Mouse (Mus musculus) lung, postnatal 14 days (tissue): ENCODE measurements around the gene Cdh18.
"Not testable (repeated sequence)": the region's sequence is repeated elsewhere in the genome, so short reads cannot be mapped to it uniquely, and the experiment has no call there.

Experiments used
- DNase-seq: peaks from one replicate; pipeline ENCODE4 v3.0.0; 2021

Cdh18 gene

DNA sequence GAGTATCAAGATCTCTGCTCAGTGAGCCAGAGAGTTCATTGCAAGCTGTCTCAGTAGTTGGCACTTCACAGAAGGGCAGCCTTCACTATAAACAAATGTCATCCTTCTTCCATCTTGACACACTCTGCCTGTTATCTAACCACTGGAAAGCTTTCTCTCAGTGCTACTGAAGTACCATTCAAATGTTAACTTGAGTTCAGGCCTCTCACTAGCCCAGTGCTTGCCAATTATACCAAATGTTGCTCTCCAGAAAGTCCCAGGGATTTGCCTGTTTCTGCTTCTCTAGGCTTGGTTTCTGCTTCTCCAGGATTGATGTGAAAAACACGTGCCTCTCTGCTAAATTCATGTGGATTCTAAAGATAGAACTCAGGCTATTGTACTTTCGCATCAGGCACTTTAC is 681.8 kb downstream of the Cdh18 start:
- DNase-seq = no peak

DNA sequence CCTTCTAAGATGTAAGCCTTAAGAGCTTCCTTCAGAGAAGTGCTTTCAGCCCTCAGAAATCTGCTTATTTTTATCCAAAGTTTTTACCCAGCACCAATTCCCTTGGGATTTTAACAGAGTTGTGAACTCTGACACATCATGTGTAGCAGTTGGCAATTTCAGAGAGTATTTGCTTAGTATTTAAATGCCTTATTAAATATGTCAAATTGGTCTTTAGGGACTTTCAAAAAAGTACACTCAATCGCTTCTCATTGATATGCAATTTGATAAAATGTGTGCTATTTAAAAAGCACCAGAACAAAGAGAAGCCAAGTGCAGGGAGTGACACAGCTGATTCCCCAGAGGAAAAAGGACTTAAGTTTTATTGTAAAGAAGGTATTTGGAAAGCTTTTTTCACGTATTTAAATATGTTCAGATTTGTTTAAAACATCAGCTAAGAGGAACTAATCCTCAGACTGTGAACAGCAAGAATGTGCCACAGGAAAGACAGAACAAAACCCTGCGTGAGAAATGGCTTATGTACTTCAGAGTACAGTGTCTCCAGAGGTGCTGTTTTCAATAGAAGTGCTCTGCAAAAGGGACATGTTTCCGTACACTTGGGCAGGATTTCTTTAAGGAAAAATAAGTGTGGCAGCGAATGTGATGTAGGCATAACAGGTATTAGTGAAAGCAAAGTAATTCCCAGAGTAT is 709.1 kb downstream of the Cdh18 start:
- no peak for DNase-seq

DNA sequence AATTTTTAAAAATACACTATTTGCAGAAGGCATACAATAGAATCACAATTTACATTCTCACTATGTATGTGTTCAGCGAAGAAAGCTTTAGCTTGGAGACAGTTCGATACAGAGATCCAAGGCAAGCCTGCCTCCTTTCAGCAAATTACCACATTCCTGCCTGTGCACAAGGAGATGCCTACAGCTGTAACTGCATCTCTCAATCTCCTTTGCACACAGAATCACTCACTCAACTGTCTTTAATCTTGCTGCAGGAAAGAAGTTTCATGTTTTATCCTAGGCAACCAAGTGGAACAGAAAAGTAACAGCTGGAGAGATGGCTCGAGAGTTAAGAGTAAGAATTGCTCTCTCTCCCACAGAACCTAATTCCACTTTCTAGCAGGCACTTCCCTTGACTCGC is 729.6 kb downstream of the Cdh18 start:
- no peak for DNase-seq

DNA sequence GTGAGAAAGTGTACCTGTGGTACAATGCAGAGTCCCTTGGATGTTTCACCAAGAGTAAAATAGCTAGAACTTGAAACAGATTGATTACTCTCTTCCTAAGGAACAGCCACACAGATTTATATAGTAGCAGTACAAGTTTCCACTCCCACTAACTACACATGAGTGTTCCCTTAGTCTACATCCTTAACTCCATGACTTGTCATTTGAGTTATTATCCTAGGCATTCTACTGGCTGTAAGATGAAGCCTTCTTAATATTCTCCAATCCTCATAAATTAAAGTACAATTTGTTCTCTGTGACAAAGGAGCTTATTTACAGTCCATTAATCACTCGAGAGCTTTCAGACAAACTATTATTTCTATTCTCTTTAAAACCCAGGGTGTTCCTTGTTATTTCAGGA is 756.2 kb downstream of the Cdh18 start:
- DNase-seq = no peak

DNA sequence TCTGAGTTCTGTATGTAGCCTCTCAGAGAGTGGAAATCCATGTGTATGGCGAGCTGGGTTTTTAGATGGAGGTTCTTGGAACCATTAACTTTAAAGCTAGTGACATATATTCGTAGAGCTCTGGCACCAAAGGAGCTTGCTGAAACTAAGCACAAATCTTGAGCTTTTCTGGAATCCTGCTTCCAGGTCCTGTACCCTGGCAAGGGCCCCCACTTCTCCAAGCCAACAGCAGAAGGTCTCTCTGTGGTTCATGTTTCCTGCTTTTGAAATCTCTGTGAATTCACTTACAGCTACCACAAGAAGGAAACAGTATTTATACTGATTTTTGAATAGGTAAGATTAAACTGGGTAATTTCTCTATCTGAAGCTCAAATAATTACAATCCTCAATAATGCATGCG is 767.9 kb downstream of the Cdh18 start:
- no peak for DNase-seq

DNA sequence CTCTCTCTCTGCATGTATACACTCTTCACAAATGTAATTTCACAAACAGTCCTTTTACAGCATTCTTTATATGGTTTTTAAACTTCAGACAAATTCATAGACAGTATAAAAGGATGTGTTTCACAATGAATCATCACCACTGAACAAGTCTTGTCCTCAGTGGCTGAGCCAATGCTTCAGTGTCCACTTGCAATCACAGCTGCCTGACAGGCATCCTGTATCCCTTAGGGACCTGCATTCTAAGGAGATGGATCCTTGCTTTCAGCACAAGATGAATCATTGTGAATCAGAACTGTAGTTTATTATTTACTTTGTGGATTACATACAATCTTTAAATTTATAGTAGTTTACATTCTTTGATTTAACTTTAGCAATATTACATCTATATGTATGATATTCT is 768.6 kb downstream of the Cdh18 start:
- no peak for DNase-seq

DNA sequence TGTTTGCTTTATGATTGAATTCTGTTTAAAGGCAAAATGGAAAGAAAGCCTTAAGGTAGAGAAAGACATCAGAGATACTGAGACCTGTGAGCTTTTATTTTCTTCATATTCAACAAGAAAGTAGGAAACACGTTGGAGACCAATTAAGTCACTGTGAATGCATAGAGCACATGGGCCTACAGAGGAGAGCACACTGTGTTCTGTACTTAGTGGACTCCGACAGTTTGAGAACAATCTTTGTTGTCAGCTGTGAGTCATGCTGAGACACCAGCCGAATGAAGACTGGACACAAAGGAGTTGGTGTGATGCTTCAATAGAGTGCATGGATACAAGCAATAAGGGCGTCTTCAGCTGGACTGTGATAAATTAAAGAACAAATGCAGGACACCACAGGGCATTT is 791.5 kb downstream of the Cdh18 start:
- DNase-seq = not testable (repeated sequence)

DNA sequence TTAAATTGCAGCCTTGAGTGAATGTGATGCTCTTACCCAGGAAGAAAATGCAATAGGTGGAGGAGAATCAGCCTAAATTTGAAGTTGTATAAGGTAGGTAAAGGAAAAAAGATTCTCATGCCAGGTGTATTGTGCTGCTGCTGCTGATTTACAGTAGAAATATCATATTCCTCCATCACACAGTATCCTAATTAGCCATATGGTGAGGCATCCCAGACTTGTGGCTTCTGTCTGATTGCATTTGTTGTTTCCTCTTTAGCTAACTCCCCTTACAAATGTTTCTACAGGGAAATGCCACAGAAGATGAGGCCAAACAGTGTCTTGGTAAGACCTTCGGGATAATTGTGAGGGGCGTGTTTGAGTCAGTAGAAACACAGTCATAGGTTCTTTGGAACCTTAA is 802.3 kb downstream of the Cdh18 start:
- DNase-seq = no peak

DNA sequence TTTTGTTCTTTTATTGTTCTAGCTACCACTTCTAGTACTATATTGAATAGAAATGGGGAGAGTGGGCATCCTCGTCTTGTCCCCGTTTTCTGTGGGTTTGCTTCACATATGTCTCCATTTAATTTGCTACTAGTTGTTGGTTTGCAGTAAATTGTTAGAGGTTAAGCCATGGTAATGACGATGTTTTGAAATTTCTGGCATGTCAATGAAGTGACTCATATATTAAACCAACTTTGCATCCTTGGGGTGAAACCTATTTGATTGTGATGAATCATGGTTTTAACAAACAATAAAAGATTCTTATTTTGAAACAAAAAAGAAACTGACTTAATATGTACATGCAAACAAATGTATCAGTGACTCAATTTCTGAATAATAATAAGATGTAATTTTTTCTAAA is 817.5 kb downstream of the Cdh18 start:
- no peak for DNase-seq

DNA sequence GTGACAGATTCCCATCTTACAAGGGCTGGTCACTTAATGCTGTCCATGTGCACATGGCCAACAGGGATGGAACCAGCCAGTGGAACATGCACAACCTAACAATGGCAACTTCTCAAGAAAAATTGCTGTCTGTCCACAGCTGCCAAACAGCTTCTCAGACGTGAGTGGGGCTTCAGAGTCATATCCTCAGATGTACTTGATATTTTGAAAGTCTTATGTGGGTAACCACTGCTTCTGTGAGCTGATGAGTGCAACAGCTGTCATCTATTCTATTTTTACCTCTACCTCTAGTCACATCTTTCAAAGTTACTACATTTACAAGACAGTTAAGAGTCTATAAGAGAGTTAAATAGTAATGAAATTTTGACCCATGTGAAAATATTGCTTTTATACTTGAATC is 818.9 kb downstream of the Cdh18 start:
- no peak for DNase-seq

DNA sequence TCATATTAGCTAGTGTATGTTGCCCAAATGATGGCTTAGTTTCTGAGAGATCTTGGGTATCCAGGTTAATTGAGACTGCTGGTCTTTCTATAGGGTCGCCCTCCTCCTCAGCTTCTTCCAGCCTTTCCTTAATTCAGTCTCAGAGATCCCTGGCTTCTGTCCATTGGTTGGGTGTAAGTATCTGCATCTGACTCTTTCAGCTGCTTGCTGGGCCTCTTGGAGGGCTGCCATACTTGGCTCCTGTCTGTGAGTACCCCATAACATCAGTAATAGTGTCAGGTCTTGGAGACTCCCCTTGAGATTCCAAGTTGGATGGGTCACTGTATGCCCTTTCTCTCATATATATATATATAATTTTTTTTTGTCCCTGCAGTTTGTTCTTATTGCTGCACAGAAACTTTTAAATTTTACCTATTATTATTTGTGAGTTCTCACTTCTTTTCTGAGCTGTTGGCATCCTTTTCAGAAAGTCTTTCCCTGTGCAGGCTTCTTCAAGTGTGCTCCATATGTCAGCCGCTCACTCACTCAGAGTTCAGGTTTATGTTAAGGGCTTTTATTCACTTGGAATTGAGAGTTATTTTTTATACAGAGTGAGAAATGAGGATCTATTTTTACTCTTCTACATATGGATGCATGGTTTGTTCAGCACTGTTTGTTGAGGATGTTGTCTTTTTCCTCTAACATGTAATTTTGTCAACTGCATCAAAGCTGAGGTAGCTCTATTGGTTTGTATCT is 829.4 kb downstream of the Cdh18 start:
- no peak for DNase-seq

DNA sequence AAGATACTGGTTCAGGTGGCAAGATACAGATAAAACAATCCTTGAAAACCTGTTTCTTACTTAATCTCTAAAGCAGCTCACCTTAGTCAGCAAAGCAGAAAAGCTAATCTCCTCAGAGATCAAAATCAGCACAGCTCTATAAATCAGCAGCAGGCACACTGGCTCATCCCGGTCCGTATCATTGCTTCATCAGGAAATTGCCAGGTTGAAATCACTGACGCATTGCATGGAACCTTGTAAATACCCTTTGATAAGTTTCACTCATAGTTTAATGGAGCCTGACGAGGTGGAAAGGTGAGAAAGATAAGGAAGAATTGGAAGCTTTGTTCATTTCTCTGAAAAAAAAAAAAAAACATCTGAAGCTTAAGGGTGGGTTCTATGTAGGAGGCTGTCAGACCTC is 837.0 kb downstream of the Cdh18 start:
- DNase-seq = no peak

DNA sequence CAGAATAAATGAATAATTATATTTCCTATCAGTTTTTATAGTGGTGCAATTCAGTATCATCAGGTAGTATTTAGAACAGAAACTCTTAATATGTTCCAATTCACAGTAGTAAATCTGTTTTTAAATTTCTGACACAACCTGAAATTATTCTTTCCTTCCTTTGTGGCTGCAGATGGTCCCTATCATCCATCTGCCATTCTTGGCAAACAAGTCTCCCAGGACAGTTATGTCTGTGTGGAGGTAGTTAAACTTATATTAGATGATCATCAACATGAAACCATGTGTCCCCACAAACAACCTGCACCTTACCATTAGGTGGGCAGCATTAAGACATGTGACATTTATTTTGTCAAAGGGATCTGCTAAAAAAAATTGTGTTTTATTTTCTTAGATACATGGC is 847.8 kb downstream of the Cdh18 start:
- DNase-seq = no peak

DNA sequence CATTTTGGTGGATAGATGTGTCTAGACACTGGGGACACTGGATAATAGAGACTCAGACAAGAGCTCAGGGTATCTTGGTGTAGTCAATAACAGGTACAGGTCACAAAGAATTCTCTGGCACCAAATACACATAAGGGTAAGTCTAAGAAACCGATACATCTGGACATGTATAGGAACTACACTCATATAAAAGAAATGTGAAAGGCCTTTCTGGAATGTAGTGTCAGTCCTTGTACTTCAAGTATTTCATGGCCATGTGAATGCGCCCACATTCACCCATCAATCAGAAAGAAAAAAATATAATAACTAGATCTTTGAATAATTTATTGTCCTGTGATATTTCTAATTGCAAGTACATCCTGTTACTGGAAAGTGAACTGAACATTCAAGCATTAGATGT is 855.0 kb downstream of the Cdh18 start:
- no peak for DNase-seq

DNA sequence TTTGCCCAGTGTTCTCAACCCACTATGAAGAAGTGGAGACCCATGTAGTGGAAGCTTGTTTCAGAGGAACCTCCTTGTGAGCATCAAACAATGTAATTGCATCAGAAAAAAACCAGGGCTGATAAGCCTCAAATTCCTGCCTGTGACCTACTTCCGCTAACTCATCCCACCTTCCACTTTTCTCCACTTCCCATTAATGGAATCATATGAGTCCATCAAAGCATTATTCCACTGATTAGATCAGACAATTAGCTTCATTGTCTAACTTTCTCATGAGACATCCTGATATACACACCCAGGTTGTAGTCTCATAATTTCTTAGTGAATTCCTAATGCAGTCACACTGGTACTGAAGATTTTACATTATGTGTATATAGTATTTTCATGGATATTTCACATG is 859.4 kb downstream of the Cdh18 start:
- no peak for DNase-seq

DNA sequence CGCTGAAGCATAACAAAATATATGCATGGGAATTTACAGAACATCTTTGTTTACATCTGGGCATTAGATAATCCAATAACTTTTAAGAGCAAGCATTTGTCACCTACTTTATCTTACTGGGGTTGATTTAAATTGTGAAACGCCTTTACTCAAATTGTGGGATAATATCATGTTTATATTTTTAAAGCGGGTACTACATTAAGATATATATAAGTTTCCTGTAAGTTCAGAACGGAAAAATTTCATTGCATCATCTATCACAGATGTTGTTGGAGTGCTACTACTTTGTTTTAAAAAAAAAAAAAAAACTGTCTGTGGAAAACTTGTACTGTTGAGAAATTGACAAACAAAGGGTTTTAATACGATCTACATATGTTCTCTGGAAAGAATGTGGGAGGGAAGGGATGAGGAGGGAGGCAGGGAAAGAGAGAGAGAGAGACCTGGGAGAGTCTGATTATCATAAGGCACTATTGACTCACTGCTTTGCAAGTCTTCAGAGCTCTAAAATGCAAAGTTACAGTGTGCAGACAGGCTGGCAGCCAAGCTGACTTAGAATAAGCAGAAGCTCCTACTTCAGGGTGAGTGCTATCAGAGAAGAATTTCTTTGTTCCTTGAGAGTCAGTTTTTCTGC is 867.7 kb downstream of the Cdh18 start:
- DNase-seq = no peak

DNA sequence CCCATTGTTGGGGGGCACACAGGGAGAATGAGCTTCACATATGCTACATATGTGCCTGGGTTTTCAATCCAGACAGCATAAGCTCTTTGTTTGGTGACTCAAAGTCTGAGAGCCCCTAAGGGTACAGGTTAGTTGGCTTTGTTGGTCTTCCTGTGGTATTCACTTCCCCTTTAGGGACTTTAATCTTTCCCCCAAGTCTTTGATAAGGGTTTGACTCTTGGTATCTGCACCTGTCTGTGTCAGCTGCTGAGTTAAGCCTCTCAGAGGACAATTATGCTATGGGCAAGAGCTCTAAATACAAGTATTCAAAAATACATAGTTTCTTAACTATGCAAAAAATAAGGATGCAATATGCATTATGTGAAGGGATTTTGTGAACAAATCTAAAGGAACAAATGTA is 869.3 kb downstream of the Cdh18 start:
- no peak for DNase-seq

DNA sequence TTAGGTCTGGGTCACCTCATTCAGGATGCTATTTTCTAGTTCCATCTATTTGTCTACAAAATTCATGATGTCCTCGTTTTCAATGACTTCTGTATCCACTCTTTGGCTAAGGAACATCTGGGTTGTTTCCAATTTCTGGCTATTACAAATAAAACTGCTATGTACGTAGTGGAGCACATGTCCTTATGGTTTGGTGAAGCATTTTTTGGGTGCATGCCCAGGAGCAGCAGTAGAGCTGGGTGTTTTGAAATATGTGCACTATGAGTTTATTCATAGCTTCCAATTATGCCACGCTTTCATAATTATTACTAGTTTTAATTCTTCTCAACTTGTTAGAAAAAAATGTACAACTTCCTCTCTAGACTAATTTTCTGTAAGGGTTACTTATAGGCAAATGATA is 871.2 kb downstream of the Cdh18 start:
- no peak for DNase-seq

DNA sequence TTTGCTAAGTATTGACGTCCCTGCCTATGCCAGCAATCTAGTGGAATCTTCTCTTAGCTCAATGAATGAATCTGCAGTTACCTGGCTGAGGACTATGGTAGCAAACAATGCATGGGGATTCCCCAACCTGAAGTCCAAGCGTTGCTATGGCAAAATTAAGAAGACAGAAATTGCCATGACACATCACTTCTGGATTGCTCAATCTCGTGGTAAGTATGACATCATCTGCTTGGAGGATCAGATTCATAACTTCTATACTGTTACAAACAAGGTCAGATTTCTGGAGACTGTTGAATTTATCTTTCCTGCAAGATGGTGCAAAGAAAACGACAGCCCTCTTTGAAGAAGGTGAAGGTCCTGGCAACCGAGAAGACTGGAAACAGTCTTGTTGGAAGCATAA is 881.2 kb downstream of the Cdh18 start:
- no peak for DNase-seq

DNA sequence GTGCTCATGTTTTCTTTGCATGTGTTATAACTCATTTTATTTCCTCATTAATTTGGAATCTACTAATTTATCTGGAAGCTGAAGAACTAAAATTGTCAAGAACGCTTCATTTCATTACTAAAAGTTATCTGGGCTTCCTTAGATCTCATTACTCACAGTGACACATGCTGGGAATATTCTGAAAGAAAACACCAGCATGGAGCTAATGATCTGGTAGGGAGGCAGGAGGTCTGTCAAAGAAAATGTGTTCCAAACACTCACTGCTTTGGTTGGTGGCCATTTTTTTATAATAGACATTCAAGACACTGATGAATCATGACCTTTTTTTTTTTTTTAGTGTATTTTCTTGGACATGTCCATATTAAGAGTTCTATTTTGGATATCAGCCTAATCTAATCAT is 899.7 kb downstream of the Cdh18 start:
- no peak for DNase-seq

DNA sequence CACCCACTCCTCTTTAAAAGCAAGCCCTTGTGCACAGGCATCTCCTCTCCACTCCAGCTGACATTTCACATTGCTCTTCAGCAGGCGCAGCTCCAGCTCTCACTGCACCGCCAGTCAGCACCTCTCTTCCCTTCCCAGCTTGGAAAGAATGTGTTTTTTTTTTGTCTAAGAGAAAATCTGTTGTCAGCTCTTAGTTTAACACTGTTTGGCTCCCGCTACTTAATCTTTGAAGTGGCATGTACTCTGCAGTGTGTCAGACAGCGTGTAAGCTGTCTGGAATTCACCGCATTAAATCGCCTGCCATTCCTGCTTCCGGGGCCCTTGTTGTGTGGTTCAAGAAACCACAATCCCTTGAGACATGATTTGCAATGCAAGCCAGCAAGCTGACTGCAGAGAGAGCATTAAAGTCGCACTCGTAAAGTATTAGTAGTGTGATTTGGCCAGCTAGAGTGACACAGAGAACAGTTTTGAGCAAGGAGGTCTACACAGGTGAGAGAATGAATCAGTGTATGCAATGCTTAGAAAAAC is 903.3 kb downstream of the Cdh18 start:
- DNase-seq = no peak

DNA sequence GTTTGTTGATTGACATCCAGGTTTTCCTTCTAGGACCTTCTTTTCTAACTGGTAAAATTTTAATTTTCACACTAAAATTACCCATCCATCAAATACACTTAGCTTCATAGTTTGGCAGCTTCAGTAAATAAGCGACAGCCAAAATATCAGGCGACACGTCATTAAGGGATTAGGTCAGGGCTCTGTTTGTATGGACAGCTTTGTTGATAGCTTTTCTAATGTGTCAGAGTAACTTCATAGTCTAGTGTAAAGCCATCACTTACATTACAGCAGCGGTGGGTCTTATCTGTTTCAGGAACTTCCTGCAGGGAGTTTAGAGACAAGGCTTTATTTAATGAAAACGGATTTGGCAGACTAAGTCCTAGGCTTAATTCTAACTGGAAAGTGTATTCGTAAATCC is 904.5 kb downstream of the Cdh18 start:
- DNase-seq = no peak

DNA sequence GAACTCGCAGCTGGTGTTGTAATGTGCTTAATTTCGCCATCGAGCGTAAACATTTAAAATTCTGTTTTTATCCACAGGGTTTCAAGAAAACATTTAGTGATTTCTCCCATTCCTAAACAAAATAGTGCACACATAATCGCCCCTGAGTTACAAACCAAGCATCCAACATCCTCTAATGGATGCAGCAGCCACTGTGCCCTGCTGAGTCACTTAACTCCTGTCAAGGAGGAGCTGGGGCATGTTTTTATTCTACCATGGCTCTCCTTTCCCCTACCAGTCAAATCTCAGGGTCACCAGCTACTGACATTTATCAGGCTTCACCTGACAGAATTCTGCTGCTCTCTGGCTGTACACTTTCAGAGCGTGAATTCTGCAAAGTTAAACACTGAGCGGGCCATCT is 906.5 kb downstream of the Cdh18 start:
- no peak for DNase-seq

DNA sequence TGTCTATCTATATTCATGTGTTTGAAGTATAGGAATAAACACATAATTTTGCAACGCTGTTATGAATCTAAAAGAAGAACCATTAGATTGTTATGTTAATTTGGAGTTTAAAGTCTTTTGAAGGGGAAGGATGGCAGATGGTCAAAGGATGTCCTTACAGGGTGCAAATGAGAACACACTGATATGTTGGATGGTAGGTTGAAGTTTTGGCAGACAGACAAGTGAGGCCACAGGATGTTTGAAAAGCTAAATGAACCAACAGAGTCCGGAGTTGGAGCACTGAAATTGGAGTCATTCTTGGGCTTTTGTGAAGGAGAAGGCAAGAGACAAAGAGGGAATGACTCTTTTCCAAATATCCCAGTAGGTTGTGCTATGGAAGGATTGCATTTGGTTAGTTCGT is 908.6 kb downstream of the Cdh18 start:
- no peak for DNase-seq
